Mouse (Mus musculus) thymus, adult 2 months (tissue): ENCODE data around the gene Zfp981.
"Not testable (repeated sequence)": the region's sequence is repeated elsewhere in the genome, so short reads cannot be mapped to it uniquely, and the experiment has no call there.

Experiments
- CTCF ChIP-seq: fragments of 200-500 bp; IDR thresholded peaks from 2 replicates; pipeline ENCODE4 v1.5.1; 2012; ENCODE audit warnings: mild to moderate bottlenecking, control low read depth, low read length, moderate library complexity, borderline replicate concordance; ENCODE audit not compliant: control insufficient read depth, poor library complexity, insufficient read depth; ENCODE audit errors: extremely low read depth
- POLR2A ChIP-seq: fragments of 200-500 bp; IDR thresholded peaks from 2 replicates; pipeline ENCODE4 v1.6.1; 2012; ENCODE audit warnings: mild to moderate bottlenecking, low read length, control low read depth, moderate library complexity; ENCODE audit not compliant: control insufficient read depth, poor library complexity, insufficient read depth; ENCODE audit errors: extremely low read depth

GRCm38 (mm10) chr4:146476959-146477358 lies 24.9 kb upstream of the Zfp981 start:
- not testable (repeated sequence) for TF ChIP-seq POLR2A, CTCF
